Mouse (Mus musculus) midbrain, postnatal 0 days (tissue): ENCODE results near the gene Noc2l. TPM values are rescaled to one million over a fixed set of nuclear protein-coding genes. Genes with fewer than 3 reads are reported as not detected.

Source experiments
- ATAC-seq: fragments of 200-750 bp; cut with Nextera tagmentation; 2 replicates; pipeline ENCODE4 v1.8.0; 2017; ENCODE audit warnings: moderate number of reproducible peaks, mild to moderate bottlenecking, moderate TSS enrichment, moderate library complexity; ENCODE audit not compliant: low FRiP score
- DNase-seq: peaks from one replicate; pipeline ENCODE4 v3.0.0-alpha.2; 2015; ENCODE audit warnings: low spot score
- H3K27ac ChIP-seq: fragments of 300-500 bp; sonication (generic); 2 replicates; pipeline ENCODE4 v1.5.1; 2014; ENCODE audit warnings: low read depth, mild to moderate bottlenecking, low read length, mixed read lengths
- H3K27me3 ChIP-seq: fragments of 300-500 bp; sonication (generic); 2 replicates; pipeline ENCODE4 v1.6.1; 2014; ENCODE audit warnings: low read length, control low read depth, mixed read lengths; ENCODE audit not compliant: insufficient read depth
- H3K36me3 ChIP-seq: fragments of 300-500 bp; sonication (generic); 2 replicates; pipeline ENCODE4 v1.6.1; 2014; ENCODE audit warnings: low read length, control low read depth, mixed read lengths; ENCODE audit not compliant: insufficient read depth
- H3K4me1 ChIP-seq: fragments of 300-500 bp; sonication (generic); 2 replicates; pipeline ENCODE4 v1.6.1; 2014; ENCODE audit warnings: mild to moderate bottlenecking, control low read depth, antibody characterized with exemption, low read length, mixed read lengths; ENCODE audit not compliant: insufficient read depth
- H3K4me2 ChIP-seq: fragments of 300-500 bp; sonication (generic); 2 replicates; pipeline ENCODE4 v1.6.1; 2014; ENCODE audit warnings: low read depth, mild to moderate bottlenecking, low read length, mixed read lengths; ENCODE audit not compliant: poor library complexity, severe bottlenecking
- H3K4me3 ChIP-seq: fragments of 300-500 bp; sonication (generic); 2 replicates; pipeline ENCODE4 v1.5.1; 2014; ENCODE audit warnings: low read depth, mild to moderate bottlenecking, low read length, moderate library complexity
- H3K9ac ChIP-seq: fragments of 300-500 bp; sonication (generic); replicated peaks from 2 replicates; pipeline ENCODE4 v1.6.1; 2014; ENCODE audit warnings: mild to moderate bottlenecking, low read length, moderate library complexity, mixed read lengths; ENCODE audit not compliant: poor library complexity, severe bottlenecking
- H3K9me3 ChIP-seq: fragments of 300-500 bp; sonication (generic); 2 replicates; pipeline ENCODE4 v1.6.1; 2016; ENCODE audit warnings: low read length, control low read depth
- CTCF ChIP-seq: IDR thresholded peaks from 2 replicates; pipeline ENCODE4 v1.5.1; 2016; ENCODE audit warnings: antibody characterized with exemption, mild to moderate bottlenecking
- WGBS: fragments of 180-500 bp; shearing (Covaris S2); extraction: QIAGEN DNeasy Blood & Tissue Kit; methylation state at CpG from one replicate; pipeline ENCODE4 v1.1.7; 2014; 5-methylcytosine and 5-hydroxymethylcytosine counted together
- polyA plus RNA-seq: library from polyadenylated mRNA; unstranded; fragments of >200 nt; fragmentation: Nextera tagmentation; extraction: Ambion mirVana; gene quantifications from 2 replicates; pipeline ENCODE4 v1.2.1, GENCODE M21; 2015
- total RNA-seq: library from RNA; depleted of rRNA; stranded (reverse); fragments of >200 nt; gene quantifications from 2 replicates; pipeline ENCODE4 v1.2.3, GENCODE M21; 2014

Gene Noc2l
- total and polyA plus RNA-seq, 2 experiments from 2014 or later: 47.1 to 81.3 TPM

DNA sequence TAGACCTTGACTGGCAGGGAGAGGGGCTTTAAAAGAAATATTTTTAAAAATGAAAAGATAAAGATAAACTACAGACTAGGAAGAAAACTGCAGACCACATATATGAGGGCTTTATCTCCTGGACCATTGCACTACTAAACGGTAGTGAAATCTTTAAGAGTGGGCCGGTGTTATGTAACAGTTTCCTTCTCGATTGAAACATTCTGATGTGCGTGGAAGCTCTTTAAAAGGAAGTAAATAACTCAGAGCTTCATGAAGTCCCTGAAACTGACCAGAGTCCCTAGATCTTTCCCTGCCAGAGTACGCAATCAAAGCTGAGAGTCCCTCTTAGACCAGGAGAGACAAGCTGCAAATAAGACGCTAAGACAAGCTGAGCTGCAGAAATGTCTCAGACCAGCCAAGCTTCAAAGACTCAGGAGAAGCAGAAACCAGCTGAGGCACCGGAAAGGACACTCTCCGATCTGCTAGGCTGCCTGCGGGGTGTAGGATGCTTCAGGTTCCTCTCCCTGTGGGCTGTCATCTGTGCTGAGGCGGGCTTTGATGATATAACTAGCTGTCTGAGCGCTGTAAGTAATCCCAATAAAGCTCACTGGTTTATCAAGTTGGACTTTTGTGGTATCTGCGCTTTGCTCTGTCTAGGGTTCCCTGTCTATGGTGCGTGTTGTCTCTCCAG is 25.7 kb upstream of the Noc2l start:
- TF ChIP-seq CTCF: no peak
- WGBS: 76% methylated on average over 13 of the region's 13 CpGs
- DNase-seq (no peak), ATAC-seq (no peak)
- H3K27me3 ChIP-seq: no peaks in the 10 kb centered on the region
- no peak overlapping the region for H3K4me3 ChIP-seq
- no peak overlapping the region for H3K27ac ChIP-seq
- H3K9me3 ChIP-seq: no peaks in the 10 kb centered on the region
- no peaks in the 10 kb centered on the region for H3K36me3 ChIP-seq
- no peak overlapping the region for H3K9ac ChIP-seq
- H3K4me1 ChIP-seq: no peaks in the 10 kb centered on the region
- H3K4me2 ChIP-seq: no peak overlapping the region

- 95% methylated on average over 13 of the region's 13 CpGs for WGBS
- H3K4me1 ChIP-seq: no peaks in the 10 kb centered on the region
- TF ChIP-seq CTCF: no peak
- H3K4me2 ChIP-seq: no peak overlapping the region
- no peak overlapping the region for H3K4me3 ChIP-seq
- H3K27ac ChIP-seq: no peak overlapping the region
- no peaks in the 10 kb centered on the region for H3K27me3 ChIP-seq
- H3K9ac ChIP-seq: no peak overlapping the region
- no peak for ATAC-seq
- H3K36me3 ChIP-seq: no peaks in the 10 kb centered on the region
- no peak for DNase-seq
- H3K9me3 ChIP-seq: no peaks in the 10 kb centered on the region
Measured at GRCm38 (mm10) chr4:156213134-156213533, 22.7 kb upstream of the Noc2l start.

DNA sequence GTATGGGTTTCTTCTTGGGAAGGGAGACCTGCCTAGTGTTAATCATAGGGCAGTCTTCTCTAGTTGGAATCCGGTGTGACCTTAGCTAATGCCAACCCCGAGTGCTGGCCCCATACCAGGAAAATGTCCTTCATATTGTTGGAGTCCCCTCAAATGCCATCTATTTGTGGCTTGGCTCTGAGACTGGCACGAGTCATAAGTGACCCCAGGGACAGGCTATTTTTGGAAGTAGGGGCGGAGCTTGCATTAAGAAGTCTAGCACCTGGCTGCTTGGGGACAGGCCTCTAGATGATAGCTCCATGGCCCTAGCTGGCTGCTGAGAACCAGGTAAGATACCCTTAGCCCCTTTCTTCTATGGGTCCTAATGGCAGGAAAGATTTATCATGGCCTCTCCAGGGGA is 20.2 kb upstream of the Noc2l start, which contains the start of gene Perm1:
Perm1 (plus strand) TSS at position 220 of the 400 bp plus-strand sequence.
- no peak within 1 kb of the TSS for H3K27ac ChIP-seq
- no peaks in the 10 kb centered on the region for H3K4me1 ChIP-seq
- no peaks in the 10 kb centered on the region for H3K36me3 ChIP-seq
- H3K9ac ChIP-seq: no peak within 1 kb of the TSS
- ATAC-seq (no peak), DNase-seq (no peak)
- no peaks in the 10 kb centered on the region for H3K9me3 ChIP-seq
- no peak for TF ChIP-seq CTCF
- no peaks in the 10 kb centered on the region for H3K27me3 ChIP-seq
- H3K4me2 ChIP-seq: no peak within 1 kb of the TSS
- WGBS: 84% methylated on average over 4 of the region's 4 CpGs
- H3K4me3 ChIP-seq: no peak within 1 kb of the TSS

- Histone ChIP-seq H3K9ac (no peak overlapping the region), H3K36me3 (no peaks in the 10 kb centered on the region), H3K27me3 (no peaks in the 10 kb centered on the region), H3K9me3 (no peaks in the 10 kb centered on the region), H3K27ac (no peak overlapping the region), H3K4me2 (no peak overlapping the region), H3K4me3 (no peak overlapping the region), H3K4me1 (no peaks in the 10 kb centered on the region)
- DNase-seq (no peak), ATAC-seq (no peak)
- WGBS: 94% methylated on average over 2 of the region's 2 CpGs
- TF ChIP-seq CTCF: no peak
Measured at GRCm38 (mm10) chr4:156216196-156216595, 19.6 kb upstream of the Noc2l start.

- H3K36me3 ChIP-seq: no peaks in the 10 kb centered on the region; the same call in 1 of the 2 replicates
- H3K4me2 ChIP-seq: no peak overlapping the region
- H3K4me1 ChIP-seq: no peaks in the 10 kb centered on the region
- ATAC-seq (no peak), DNase-seq (no peak)
- no peak overlapping the region for H3K9ac ChIP-seq
- H3K9me3 ChIP-seq: no peaks in the 10 kb centered on the region
- no peak overlapping the region for H3K4me3 ChIP-seq
- 80% methylated on average over 16 of the region's 16 CpGs for WGBS
- H3K27ac ChIP-seq: no peak overlapping the region
- no peaks in the 10 kb centered on the region for H3K27me3 ChIP-seq
- no peak for TF ChIP-seq CTCF
Measured at GRCm38 (mm10) chr4:156217022-156217669, 18.7 kb upstream of the Noc2l start.

DNA sequence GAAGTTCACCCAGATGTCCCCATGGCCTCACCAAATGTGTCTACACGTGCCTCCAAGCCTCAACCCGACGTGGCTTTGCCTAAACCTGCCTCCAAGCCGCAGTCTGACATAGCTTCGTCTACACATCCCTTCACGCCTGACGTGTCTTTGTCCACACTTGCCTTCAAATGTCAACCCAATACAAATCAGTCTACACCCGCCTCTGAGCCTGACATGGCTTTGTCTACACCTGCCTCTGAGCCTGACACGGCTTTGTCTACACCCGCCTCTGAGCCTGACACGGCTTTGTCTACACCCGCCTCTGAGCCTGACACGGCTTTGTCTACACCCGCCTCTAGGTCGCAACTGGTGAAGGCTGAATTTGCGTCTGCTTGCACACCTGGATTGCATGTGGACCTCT is 18.0 kb upstream of the Noc2l start:
- ATAC-seq (no peak), DNase-seq (no peak)
- Histone ChIP-seq H3K4me1 (no peaks in the 10 kb centered on the region), H3K9me3 (no peaks in the 10 kb centered on the region), H3K36me3 (no peaks in the 10 kb centered on the region; the same call in 1 of the 2 replicates), H3K4me2 (no peak overlapping the region), H3K4me3 (no peak overlapping the region), H3K9ac (no peak overlapping the region), H3K27ac (no peak overlapping the region), H3K27me3 (no peaks in the 10 kb centered on the region)
- TF ChIP-seq CTCF: no peak
- WGBS: 81% methylated on average over 16 of the region's 16 CpGs
